Mouse (Mus musculus) neural tube, postnatal 0 days (tissue): ENCODE results near the gene Klhl31. TPM values are rescaled to one million over a fixed set of nuclear protein-coding genes. Genes with fewer than 3 reads are reported as not detected.

Experiments used
- polyA plus RNA-seq: library from polyadenylated mRNA; unstranded; fragments of >200 nt; fragmentation: Nextera tagmentation; extraction: Ambion mirVana; gene quantifications from 2 replicates; pipeline ENCODE4 v1.2.1, GENCODE M21; 2015

The Klhl31 gene
- polyA plus RNA-seq, result 0.15 and 0.22 TPM in 2 replicates

GRCm38 (mm10) chr9:77636450-77636951, at the start of gene Klhl31:
Gene Klhl31, plus strand, starts transcription at chr9:77636500.

Other genes with a start within 250 kb of the Klhl31 start
- 5.5 and 5.8 TPM in 2 replicates for gene Lrrc1, start 91.6 kb upstream of the Klhl31 start, polyA plus RNA-seq
- gene Gclc, start 118.0 kb downstream of the Klhl31 start, polyA plus RNA-seq, result 19.2 and 22.3 TPM in 2 replicates